Mouse (Mus musculus): Measurements from ENCODE around the gene Acad12.

The Acad12 gene

GRCm38 (mm10) chr5:121585005-121585404, 33.7 kb downstream of the Acad12 start:
- in situ Hi-C loops (cut with MboI, MseI), result no loop called here

DNA sequence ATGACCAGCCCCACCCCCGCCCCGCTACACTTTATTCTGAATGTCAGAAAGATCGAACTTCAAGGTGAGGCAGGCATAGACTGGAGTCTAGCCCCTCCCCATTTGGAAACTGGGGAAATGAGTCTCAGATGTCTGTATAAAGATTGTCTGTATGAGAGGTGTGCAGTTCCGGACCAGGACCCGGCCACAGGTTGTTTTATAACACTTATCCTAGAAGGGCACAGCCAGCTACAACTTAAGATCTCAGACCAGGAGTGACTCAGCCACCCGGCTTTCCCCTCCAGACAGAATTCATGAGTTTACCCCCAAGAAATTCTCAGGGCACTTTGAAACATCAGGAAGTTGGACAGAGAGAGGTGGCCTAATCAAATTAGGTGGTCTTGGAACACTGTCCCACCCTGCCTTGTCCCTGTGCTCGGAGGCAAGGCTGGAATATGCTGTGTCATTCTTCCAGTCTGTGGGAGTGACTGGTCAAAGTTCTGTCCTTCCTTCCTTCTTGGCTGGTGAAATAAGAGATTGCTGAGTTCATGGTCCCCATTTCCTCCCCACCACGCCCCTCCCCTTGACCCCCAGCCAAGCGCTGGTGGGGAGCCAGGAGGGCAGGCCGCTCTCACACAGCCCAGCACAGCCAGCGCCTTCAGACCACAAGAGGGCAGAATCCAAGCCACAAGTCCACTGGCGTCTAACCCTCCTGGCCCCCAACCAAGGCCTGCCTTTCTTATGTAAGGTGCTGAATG, 34.8 kb downstream of the Acad12 start:
- in situ Hi-C loops (cut with MboI, MseI), result no loop called here

DNA sequence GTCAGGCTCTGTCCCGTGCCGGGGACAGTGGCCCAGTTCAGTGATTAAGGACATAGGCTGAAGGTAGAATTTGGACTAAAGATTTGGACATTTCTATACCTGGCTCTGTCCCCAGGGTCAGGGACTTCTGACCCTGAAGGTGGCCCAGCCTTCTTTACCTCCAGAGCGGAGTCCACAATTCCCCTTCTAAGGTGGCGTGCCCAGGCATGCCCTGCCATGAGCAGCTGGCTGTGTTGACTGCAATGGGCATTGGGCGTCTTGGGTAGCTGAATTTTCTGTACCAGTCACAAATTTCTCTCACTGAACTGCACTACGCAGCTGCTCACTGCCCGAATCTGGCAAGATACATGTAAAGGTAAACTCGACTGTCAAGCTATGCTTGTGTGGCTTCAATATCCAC, 36.8 kb downstream of the Acad12 start:
- in situ Hi-C loops (cut with MboI, MseI), result no loop called here

- in situ Hi-C loops (cut with MboI, MseI), result no loop called here
Observed at GRCm38 (mm10) chr5:121576927-121577488, 41.7 kb downstream of the Acad12 start.

GRCm38 (mm10) chr5:121575867-121576266, 42.9 kb downstream of the Acad12 start:
- in situ Hi-C loops (cut with MboI, MseI), result no loop called here

- in situ Hi-C loops (cut with MboI, MseI), result no loop called here
Observed at GRCm38 (mm10) chr5:121574145-121574544, 44.6 kb downstream of the Acad12 start.

- in situ Hi-C loops (cut with MboI, MseI), result no loop called here
Observed at GRCm38 (mm10) chr5:121570787-121571186, 48.0 kb downstream of the Acad12 start.

- in situ Hi-C loops (cut with MboI, MseI), result no loop called here
Observed at GRCm38 (mm10) chr5:121569881-121570420, 48.8 kb downstream of the Acad12 start.

- in situ Hi-C loops (cut with MboI, MseI), result no loop called here
Observed at GRCm38 (mm10) chr5:121566035-121566681, 52.6 kb downstream of the Acad12 start.

DNA sequence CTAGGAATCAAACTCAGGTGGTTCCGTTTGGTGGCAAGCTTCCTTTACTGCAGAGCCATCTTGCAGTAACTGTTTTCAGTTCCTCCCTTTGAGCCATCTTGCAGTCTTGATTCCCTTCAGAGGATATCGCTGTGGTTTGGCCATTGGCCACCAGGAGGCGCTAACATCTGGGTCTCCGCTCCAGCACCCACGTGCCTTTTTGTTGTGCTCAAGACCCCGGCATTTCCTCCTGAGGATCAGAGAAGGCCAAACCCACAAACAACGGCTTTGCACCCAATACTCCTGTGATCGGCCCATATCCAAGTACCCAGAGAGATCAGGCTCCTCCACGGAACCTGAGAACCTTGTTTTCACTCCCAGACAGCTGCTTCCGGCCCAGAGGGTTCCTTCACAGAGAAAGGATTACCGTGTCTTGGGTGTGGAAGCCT, 54.3 kb downstream of the Acad12 start:
- in situ Hi-C loops (cut with MboI, MseI), result no loop called here

- in situ Hi-C loops (cut with MboI, MseI), result no loop called here
Observed at GRCm38 (mm10) chr5:121562436-121562835, 56.3 kb downstream of the Acad12 start.

DNA sequence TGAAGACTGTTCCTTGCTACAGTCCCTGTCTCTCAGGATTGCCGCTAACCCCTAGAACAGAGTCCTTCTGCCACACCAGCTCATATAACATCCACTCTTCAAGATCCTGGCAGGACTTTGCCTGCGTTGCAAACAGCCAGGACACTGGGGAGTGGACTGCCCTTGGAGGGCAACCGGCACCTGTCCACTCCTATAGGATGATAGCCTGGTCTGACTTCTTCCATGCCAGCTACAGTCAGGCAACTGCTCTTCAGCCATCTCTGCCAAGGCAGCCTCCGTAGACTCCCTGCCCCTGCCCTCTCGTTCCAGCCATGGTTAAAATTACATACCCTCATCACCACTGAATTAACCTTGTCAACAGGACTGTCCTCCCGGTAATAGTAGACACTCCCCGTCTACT, 69.5 kb downstream of the Acad12 start:
- in situ Hi-C loops (cut with MboI, MseI), result no loop called here

GRCm38 (mm10) chr5:121547084-121547483, 71.7 kb downstream of the Acad12 start:
- in situ Hi-C loops (cut with MboI, MseI), result no loop called here

Measured in T-helper 2 cell (primary cell).